Mouse (Mus musculus): ENCODE measurements at regions not wholly inside any gene's neighbourhood (a gene's known extent, or its start where the extent isn't known, plus 50 kb on each side); places are given as distances from the start of the nearest gene placed in this dataset.

DNA sequence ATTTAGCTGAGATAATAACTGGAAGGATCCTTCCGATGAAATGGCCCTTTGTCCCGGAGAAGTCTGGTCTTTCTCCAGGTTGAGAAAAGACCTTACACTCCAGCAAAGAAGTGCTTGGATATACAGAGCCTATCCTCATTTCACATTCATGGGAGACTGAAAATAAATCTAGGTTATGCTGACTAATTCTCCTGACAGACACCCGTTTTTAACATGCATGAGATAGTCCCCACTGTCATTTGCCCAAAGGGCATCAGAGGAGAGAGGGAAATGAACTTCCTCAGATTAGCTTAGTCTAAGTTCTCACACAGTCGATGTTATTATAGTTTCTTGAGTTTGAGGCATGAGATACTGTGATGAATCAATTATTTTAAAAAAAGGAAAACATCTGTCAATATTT is 99.7 kb upstream of the Irak1bp1 start:
- TF ChIP-seq POLR2A (IDR thresholded peaks at IDR 0.05; ENCODE audit: insufficient read depth, low read depth, low read length), result no peak
- TF ChIP-seq CTCF (IDR thresholded peaks at IDR 0.05), result no peak
